Mouse (Mus musculus): ENCODE measurements around the gene Krtap4-9. TPM values are rescaled to one million over a fixed set of nuclear protein-coding genes. Genes with fewer than 3 reads are reported as not detected.
"Not testable (repeated sequence)": the region's sequence is repeated elsewhere in the genome, so short reads cannot be mapped to it uniquely, and the experiment has no call there.

The Krtap4-9 gene
- not detected for total RNA-seq (2021)
- long read RNA-seq, experiment 1: 0 reads
- long read RNA-seq, experiment 2: 0 reads

GRCm38 (mm10) chr11:99784900-99785299 lies at the start of gene Krtap4-9:
Gene Krtap4-9 (plus strand): TSS chr11:99785200.
- not testable (repeated sequence) for DNase-seq (ENCODE audit: low spot score in 2 of 2)

GRCm38 (mm10) chr11:99743985-99744384 lies 41.0 kb upstream of the Krtap4-9 start:
- no peak for DNase-seq (ENCODE audit: low spot score in 2 of 2)

GRCm38 (mm10) chr11:99758877-99759276 lies 26.1 kb upstream of the Krtap4-9 start:
- DNase-seq (ENCODE audit: low spot score in 2 of 2): no peak

- DNase-seq (ENCODE audit: low spot score in 2 of 2): no peak
These were observed 16.6 kb upstream of the Krtap4-9 start for GRCm38 (mm10) chr11:99768410-99768809.

- not testable (repeated sequence) for DNase-seq (ENCODE audit: low spot score in 2 of 2)
These were observed 12.2 kb upstream of the Krtap4-9 start, which contains the start of gene Gm11595 for GRCm38 (mm10) chr11:99772813-99773212. Gene Gm11595 (minus strand): TSS chr11:99772913.

GRCm38 (mm10) chr11:99778401-99778800 lies 6.6 kb upstream of the Krtap4-9 start:
- no peak for DNase-seq (ENCODE audit: low spot score in 2 of 2)

GRCm38 (mm10) chr11:99780604-99781003 lies 4.4 kb upstream of the Krtap4-9 start, which contains the start of gene Krtap4-8:
Gene Krtap4-8 (minus strand): TSS chr11:99780704.
- DNase-seq (ENCODE audit: low spot score in 2 of 2): no peak

GRCm38 (mm10) chr11:99793367-99793766 lies 8.4 kb downstream of the Krtap4-9 start, which contains the start of gene Gm11596:
Gene Gm11596 (minus strand): TSS chr11:99793467.
- no peak for DNase-seq (ENCODE audit: low spot score in 2 of 2)

- DNase-seq (ENCODE audit: low spot score in 2 of 2): not testable (repeated sequence)
These were observed 13.8 kb downstream of the Krtap4-9 start, which contains the start of gene Gm11569 for GRCm38 (mm10) chr11:99798832-99799231. Gene Gm11569 (minus strand): TSS chr11:99798932.

GRCm38 (mm10) chr11:99804346-99804745 lies 19.3 kb downstream of the Krtap4-9 start, which contains the start of gene Gm11554:
Gene Gm11554 (minus strand): TSS chr11:99804446.
- not testable (repeated sequence) for DNase-seq (ENCODE audit: low spot score in 2 of 2)

- not testable (repeated sequence) for DNase-seq (ENCODE audit: low spot score in 2 of 2)
These were observed 24.8 kb downstream of the Krtap4-9 start, which contains the start of gene Krtap4-13 for GRCm38 (mm10) chr11:99809792-99810191. Gene Krtap4-13 (minus strand): TSS chr11:99809892.

GRCm38 (mm10) chr11:99815566-99815965 lies 30.6 kb downstream of the Krtap4-9 start, which contains the start of gene Gm11564:
Gene Gm11564 (minus strand): TSS chr11:99815666.
- not testable (repeated sequence) for DNase-seq (ENCODE audit: low spot score in 2 of 2)

Other genes with a start within 250 kb of the Krtap4-9 start
- not detected for gene Krt40, start 242.0 kb upstream of the Krtap4-9 start, total RNA-seq (2021)
- gene Krtap3-3, start 234.3 kb upstream of the Krtap4-9 start, total RNA-seq (2021): not detected
- gene Krtap3-2, start 228.3 kb upstream of the Krtap4-9 start, total RNA-seq (2021): not detected
- not detected for gene Gm11939, start 225.7 kb upstream of the Krtap4-9 start, total RNA-seq (2021)
- not detected for gene Krtap3-1, start 218.6 kb upstream of the Krtap4-9 start, total RNA-seq (2021)
- not detected for gene Krtap1-5, start 204.2 kb upstream of the Krtap4-9 start, total RNA-seq (2021)
- gene Krtap1-4, start 201.5 kb upstream of the Krtap4-9 start, total RNA-seq (2021): not detected
- not detected for gene Krtap1-3, start 193.9 kb upstream of the Krtap4-9 start, total RNA-seq (2021)
- gene Krtap9-3, start 187.1 kb upstream of the Krtap4-9 start, total RNA-seq (2021): not detected
- not detected for gene Gm11938, start 181.9 kb upstream of the Krtap4-9 start, total RNA-seq (2021)
- gene Gm11937, start 175.0 kb upstream of the Krtap4-9 start, total RNA-seq (2021): not detected
- not detected for gene Krtap2-4, start 170.4 kb upstream of the Krtap4-9 start, total RNA-seq (2021)
- gene Gm11562, start 164.8 kb upstream of the Krtap4-9 start, total RNA-seq (2021): not detected
- not detected for gene Krtap4-1, start 157.0 kb upstream of the Krtap4-9 start, total RNA-seq (2021)
- gene Krtap4-2, start 150.1 kb upstream of the Krtap4-9 start, total RNA-seq (2021): not detected
- gene Krtap4-7, start 141.1 kb upstream of the Krtap4-9 start, total RNA-seq (2021): not detected
- gene Gm11555, start 135.0 kb upstream of the Krtap4-9 start, total RNA-seq (2021): not detected
- not detected for gene Gm11563, start 126.2 kb upstream of the Krtap4-9 start, total RNA-seq (2021)
- not detected for gene Krtap4-6, start 119.2 kb upstream of the Krtap4-9 start, total RNA-seq (2021)
- gene Gm14190, start 94.5 kb upstream of the Krtap4-9 start, total RNA-seq (2021): not detected
- not detected for gene Gm14180, start 50.9 kb upstream of the Krtap4-9 start, total RNA-seq (2021)
- not detected for gene Gm11595, start 12.3 kb upstream of the Krtap4-9 start, total RNA-seq (2021)
- not detected for gene Krtap4-8, start 4.5 kb upstream of the Krtap4-9 start, total RNA-seq (2021)
- not detected for gene Gm11596, start 8.3 kb downstream of the Krtap4-9 start, total RNA-seq (2021)
- not detected for gene Gm11569, start 13.7 kb downstream of the Krtap4-9 start, total RNA-seq (2021)
- not detected for gene Gm11554, start 19.2 kb downstream of the Krtap4-9 start, total RNA-seq (2021)
- not detected for gene Krtap4-13, start 24.7 kb downstream of the Krtap4-9 start, total RNA-seq (2021)
- gene Gm11564, start 30.5 kb downstream of the Krtap4-9 start, total RNA-seq (2021): not detected
- gene 2300003K06Rik, start 52.9 kb downstream of the Krtap4-9 start, total RNA-seq (2021): not detected
- gene Krtap4-16, start 66.4 kb downstream of the Krtap4-9 start, total RNA-seq (2021): not detected
- gene Gm11568, start 72.7 kb downstream of the Krtap4-9 start, total RNA-seq (2021): not detected
- not detected for gene Gm11559, start 79.3 kb downstream of the Krtap4-9 start, total RNA-seq (2021)
- gene Krtap9-1, start 88.2 kb downstream of the Krtap4-9 start, total RNA-seq (2021): not detected
- gene Gm11567, start 94.0 kb downstream of the Krtap4-9 start, total RNA-seq (2021): not detected
- not detected for gene Krtap31-1, start 122.7 kb downstream of the Krtap4-9 start, total RNA-seq (2021)
- gene Gm11565, start 129.6 kb downstream of the Krtap4-9 start, total RNA-seq (2021): not detected
- not detected for gene Krtap31-2, start 151.1 kb downstream of the Krtap4-9 start, total RNA-seq (2021)
- not detected for gene Krtap9-5, start 163.3 kb downstream of the Krtap4-9 start, total RNA-seq (2021)
- not detected for gene Krtap29-1, start 193.9 kb downstream of the Krtap4-9 start, total RNA-seq (2021)
- not detected for gene Krtap16-1, start 201.4 kb downstream of the Krtap4-9 start, total RNA-seq (2021)
- gene Krtap17-1, start 208.8 kb downstream of the Krtap4-9 start, total RNA-seq (2021): not detected
- gene Krt33a, start 231.0 kb downstream of the Krtap4-9 start, total RNA-seq (2021): not detected
- not detected for gene Krt33b, start 244.7 kb downstream of the Krtap4-9 start, total RNA-seq (2021)

All from layer of hippocampus, postnatal 14 days (tissue).